Mouse (Mus musculus): ENCODE measurements around the gene Pla1a.

Pla1a gene

GRCm38 (mm10) chr16:38389284-38389893, 43.6 kb downstream of the Pla1a start:
- no peak for DNase-seq (ENCODE audit: low spot score in 2 of 2)

GRCm38 (mm10) chr16:38388757-38389156, 44.2 kb downstream of the Pla1a start:
- DNase-seq (ENCODE audit: low spot score in 2 of 2), result no peak

- DNase-seq (ENCODE audit: low spot score in 2 of 2), result no peak
Observed at GRCm38 (mm10) chr16:38387389-38387788, 45.6 kb downstream of the Pla1a start.

- DNase-seq (ENCODE audit: low spot score in 2 of 2), result no peak
Observed at GRCm38 (mm10) chr16:38385700-38386099, 47.2 kb downstream of the Pla1a start.

- no peak for DNase-seq (ENCODE audit: low spot score in 2 of 2)
Observed at GRCm38 (mm10) chr16:38385184-38385634, 47.7 kb downstream of the Pla1a start.

- DNase-seq (ENCODE audit: low spot score in 2 of 2), result no peak
Observed at GRCm38 (mm10) chr16:38383683-38384082, 49.3 kb downstream of the Pla1a start.

- DNase-seq (ENCODE audit: low spot score in 2 of 2), result no peak
Observed at GRCm38 (mm10) chr16:38379926-38380325, 53.0 kb downstream of the Pla1a start.

GRCm38 (mm10) chr16:38379493-38379892, 53.5 kb downstream of the Pla1a start:
- no peak for DNase-seq (ENCODE audit: low spot score in 2 of 2)

- DNase-seq (ENCODE audit: low spot score in 2 of 2), result no peak
Observed at GRCm38 (mm10) chr16:38379088-38379487, 53.9 kb downstream of the Pla1a start.

- no peak for DNase-seq (ENCODE audit: low spot score in 2 of 2)
Observed at GRCm38 (mm10) chr16:38378591-38378990, 54.4 kb downstream of the Pla1a start.

- no peak for DNase-seq (ENCODE audit: low spot score in 2 of 2)
Observed at GRCm38 (mm10) chr16:38377546-38377945, 55.4 kb downstream of the Pla1a start.

- DNase-seq (ENCODE audit: low spot score in 2 of 2), result no peak
Observed at GRCm38 (mm10) chr16:38376841-38377249, 56.1 kb downstream of the Pla1a start.

- DNase-seq (ENCODE audit: low spot score in 2 of 2), result no peak
Observed at GRCm38 (mm10) chr16:38376163-38376840, 56.6 kb downstream of the Pla1a start.

GRCm38 (mm10) chr16:38375182-38375581, 57.8 kb downstream of the Pla1a start:
- no peak for DNase-seq (ENCODE audit: low spot score in 2 of 2)

- DNase-seq (ENCODE audit: low spot score in 2 of 2), result peak; percentile 49 to 53
Observed at GRCm38 (mm10) chr16:38374379-38375140, 58.4 kb downstream of the Pla1a start.

GRCm38 (mm10) chr16:38373941-38374340, 59.0 kb downstream of the Pla1a start:
- DNase-seq (ENCODE audit: low spot score in 2 of 2), result no peak

- no peak for DNase-seq (ENCODE audit: low spot score in 2 of 2)
Observed at GRCm38 (mm10) chr16:38373439-38373838, 59.5 kb downstream of the Pla1a start.

GRCm38 (mm10) chr16:38372876-38373275, 60.1 kb downstream of the Pla1a start:
- no peak for DNase-seq (ENCODE audit: low spot score in 2 of 2)

GRCm38 (mm10) chr16:38371705-38372296, 61.1 kb downstream of the Pla1a start:
- DNase-seq (ENCODE audit: low spot score in 2 of 2), result peak in 1 of 2 experiments; percentile 48

GRCm38 (mm10) chr16:38370633-38371374, 62.1 kb downstream of the Pla1a start:
- no peak for DNase-seq (ENCODE audit: low spot score in 2 of 2)

GRCm38 (mm10) chr16:38369992-38370484, 62.9 kb downstream of the Pla1a start:
- DNase-seq (ENCODE audit: low spot score in 2 of 2), result no peak

Measured in spleen, postnatal 14 days (tissue).